Mouse (Mus musculus) lung, embryonic 16.5 days (tissue): Measurements from ENCODE around the gene Fam122c. TPM values are rescaled to one million over a fixed set of nuclear protein-coding genes. Genes with fewer than 3 reads are reported as not detected.

Source experiments
- ATAC-seq: fragments of 200-750 bp; cut with Nextera tagmentation; 2 replicates; pipeline ENCODE4 v1.8.0; 2017; ENCODE audit warnings: low read depth, mild to moderate bottlenecking, moderate library complexity
- H3K27ac ChIP-seq: fragments of 300-500 bp; sonication (generic); 2 replicates; pipeline ENCODE4 v1.5.1; 2014; ENCODE audit warnings: mild to moderate bottlenecking, control low read depth, low read length
- H3K27me3 ChIP-seq: fragments of 300-500 bp; sonication (generic); 2 replicates; pipeline ENCODE4 v1.6.1; 2014; ENCODE audit warnings: low read depth, low read length, mixed read lengths; ENCODE audit not compliant: control insufficient read depth, insufficient read depth
- H3K36me3 ChIP-seq: fragments of 300-500 bp; sonication (generic); 2 replicates; pipeline ENCODE4 v1.6.1; 2014; ENCODE audit warnings: low read length; ENCODE audit not compliant: control insufficient read depth, insufficient read depth
- H3K4me1 ChIP-seq: fragments of 300-500 bp; sonication (generic); replicated peaks from 2 replicates; pipeline ENCODE4 v1.6.1; 2014; ENCODE audit warnings: low read length, mixed read lengths; ENCODE audit not compliant: control insufficient read depth, insufficient read depth
- H3K4me2 ChIP-seq: fragments of 300-500 bp; sonication (generic); 2 replicates; pipeline ENCODE4 v1.6.1; 2014; ENCODE audit warnings: low read depth, low read length, control low read depth
- H3K4me3 ChIP-seq: fragments of 300-500 bp; sonication (generic); 2 replicates; pipeline ENCODE4 v1.5.1; 2014; ENCODE audit warnings: mild to moderate bottlenecking, low read length, control low read depth
- H3K9ac ChIP-seq: fragments of 300-500 bp; sonication (generic); 2 replicates; pipeline ENCODE4 v1.6.1; 2014; ENCODE audit warnings: low read length, control low read depth
- H3K9me3 ChIP-seq: fragments of 300-500 bp; sonication (generic); 2 replicates; pipeline ENCODE4 v1.6.1; 2016; ENCODE audit warnings: low read length; ENCODE audit not compliant: control insufficient read depth
- WGBS: fragments of 180-500 bp; shearing (Covaris S2); extraction: QIAGEN DNeasy Blood & Tissue Kit; methylation state at CpG from one replicate; pipeline ENCODE4 v1.1.7; 2014; 5-methylcytosine and 5-hydroxymethylcytosine counted together
- polyA plus RNA-seq: library from polyadenylated mRNA; unstranded; fragments of >200 nt; fragmentation: Nextera tagmentation; extraction: Ambion mirVana; gene quantifications from 2 replicates; pipeline ENCODE4 v1.2.1, GENCODE M21; 2015

Gene Fam122c
- polyA plus RNA-seq: not detected in 2 replicates

GRCm38 (mm10) chrX:53273124-53273523, at the start of gene Fam122c:
Fam122c (plus strand) TSS chrX:53273424.
- Histone ChIP-seq H3K4me1 (no peaks in the 10 kb centered on the region), H3K9ac (no peak within 1 kb of the TSS), H3K9me3 (no peaks in the 10 kb centered on the region), H3K4me2 (no peak within 1 kb of the TSS), H3K4me3 (no peak within 1 kb of the TSS), H3K36me3 (no peaks in the 10 kb centered on the region), H3K27ac (no peak within 1 kb of the TSS), H3K27me3 (no peaks in the 10 kb centered on the region)
- no peak for ATAC-seq
- WGBS: 44% methylated on average over 1 of the region's 1 CpGs

GRCm38 (mm10) chrX:53224353-53224944, 48.8 kb upstream of the Fam122c start:
- peak; percentile 70 for ATAC-seq
- no peaks in the 10 kb centered on the region for H3K9me3 ChIP-seq
- 52% methylated on average over 6 of the region's 6 CpGs for WGBS
- no peak overlapping the region for H3K9ac ChIP-seq
- no peaks in the 10 kb centered on the region for H3K36me3 ChIP-seq
- no peak overlapping the region for H3K4me3 ChIP-seq
- 0 out of 2 replicates have a peak, but pooled peaks cover 2% of the 10 kb centered on the region for H3K4me1 ChIP-seq
- no peak overlapping the region for H3K4me2 ChIP-seq
- no peaks in the 10 kb centered on the region for H3K27me3 ChIP-seq
- H3K27ac ChIP-seq: peak overlapping the region; percentile 44; the same call in 1 of the 2 replicates

- WGBS: 25% methylated on average over 13 of the region's 13 CpGs
- Histone ChIP-seq H3K4me1 (peaks cover 3% of the 10 kb centered on the region; the same call in 1 of the 2 replicates), H3K27ac (peak overlapping the region; percentile 72), H3K4me3 (peak overlapping the region; percentile 29), H3K4me2 (peak overlapping the region; percentile 53), H3K27me3 (no peaks in the 10 kb centered on the region), H3K36me3 (no peaks in the 10 kb centered on the region), H3K9me3 (no peaks in the 10 kb centered on the region), H3K9ac (peak overlapping the region; percentile 56)
- ATAC-seq: peak; percentile 60; the same call in 1 of the 2 replicates
Observed at GRCm38 (mm10) chrX:53231965-53232364, 41.3 kb upstream of the Fam122c start.

- ATAC-seq: 0 out of 2 replicates have a peak, but pooled peaks have one; percentile 51
- Histone ChIP-seq H3K4me3 (no peak overlapping the region), H3K4me1 (peaks cover 3% of the 10 kb centered on the region; the same call in 1 of the 2 replicates), H3K9me3 (no peaks in the 10 kb centered on the region), H3K27me3 (no peaks in the 10 kb centered on the region), H3K9ac (no peak overlapping the region), H3K27ac (no peak overlapping the region), H3K4me2 (no peak overlapping the region), H3K36me3 (no peaks in the 10 kb centered on the region)
- WGBS: 28% methylated on average over 4 of the region's 4 CpGs
Observed at GRCm38 (mm10) chrX:53233689-53234088, 39.5 kb upstream of the Fam122c start.

GRCm38 (mm10) chrX:53236404-53236803, 36.8 kb upstream of the Fam122c start:
- Histone ChIP-seq H3K9me3 (no peaks in the 10 kb centered on the region), H3K27me3 (no peaks in the 10 kb centered on the region), H3K9ac (no peak overlapping the region), H3K4me1 (peaks cover 3% of the 10 kb centered on the region; the same call in 1 of the 2 replicates), H3K27ac (no peak overlapping the region), H3K36me3 (no peaks in the 10 kb centered on the region), H3K4me2 (no peak overlapping the region), H3K4me3 (no peak overlapping the region)
- ATAC-seq: no peak
- whole genome bisulfite sequencing: 54% methylated on average over 7 of the region's 7 CpGs

- no peaks in the 10 kb centered on the region for H3K27me3 ChIP-seq
- H3K9me3 ChIP-seq: no peaks in the 10 kb centered on the region
- no peaks in the 10 kb centered on the region for H3K36me3 ChIP-seq
- H3K4me2 ChIP-seq: no peak overlapping the region
- no peak overlapping the region for H3K27ac ChIP-seq
- 0 out of 2 replicates have a peak, but pooled peaks cover 3% of the 10 kb centered on the region for H3K4me1 ChIP-seq
- H3K9ac ChIP-seq: no peak overlapping the region
- WGBS: 14% methylated on average over 2 of the region's 2 CpGs
- no peak for ATAC-seq
- no peak overlapping the region for H3K4me3 ChIP-seq
Observed at GRCm38 (mm10) chrX:53237971-53238370, 35.3 kb upstream of the Fam122c start.

GRCm38 (mm10) chrX:53240011-53240410, 33.2 kb upstream of the Fam122c start, which contains the start of gene Plac1:
Plac1 (minus strand) TSS chrX:53240111.
- Histone ChIP-seq H3K4me2 (no peak within 1 kb of the TSS), H3K9me3 (no peaks in the 10 kb centered on the region), H3K9ac (no peak within 1 kb of the TSS), H3K4me3 (no peak within 1 kb of the TSS), H3K27me3 (no peaks in the 10 kb centered on the region), H3K36me3 (no peaks in the 10 kb centered on the region), H3K27ac (no peak within 1 kb of the TSS), H3K4me1 (no peaks in the 10 kb centered on the region)
- 76% methylated on average over 4 of the region's 4 CpGs for WGBS
- no peak for ATAC-seq

- Histone ChIP-seq H3K4me3 (no peak overlapping the region), H3K9ac (no peak overlapping the region), H3K27me3 (no peaks in the 10 kb centered on the region), H3K9me3 (no peaks in the 10 kb centered on the region), H3K36me3 (peaks cover 2% of the 10 kb centered on the region), H3K4me2 (no peak overlapping the region), H3K27ac (no peak overlapping the region), H3K4me1 (no peaks in the 10 kb centered on the region)
- ATAC-seq: no peak
Observed at GRCm38 (mm10) chrX:53255195-53255594, 18.0 kb upstream of the Fam122c start.

- Histone ChIP-seq H3K4me1 (0 out of 2 replicates have a peak, but pooled peaks cover 2% of the 10 kb centered on the region), H3K27ac (no peak overlapping the region), H3K27me3 (no peaks in the 10 kb centered on the region), H3K4me2 (no peak overlapping the region), H3K4me3 (no peak overlapping the region), H3K36me3 (no peaks in the 10 kb centered on the region), H3K9ac (no peak overlapping the region), H3K9me3 (no peaks in the 10 kb centered on the region)
- ATAC-seq: no peak
- WGBS: 52% methylated on average over 9 of the region's 9 CpGs
Observed at GRCm38 (mm10) chrX:53266186-53266585, 7.0 kb upstream of the Fam122c start.
